Mouse (Mus musculus) intestine, embryonic 15.5 days (tissue): Measurements from ENCODE around the gene Gmpr. TPM values are rescaled to one million over a fixed set of nuclear protein-coding genes. Genes with fewer than 3 reads are reported as not detected.

Experiments used
- ATAC-seq: fragments of 200-750 bp; cut with Nextera tagmentation; 2 replicates; pipeline ENCODE4 v1.8.0; 2017; ENCODE audit warnings: moderate TSS enrichment, moderate library complexity
- H3K27ac ChIP-seq: fragments of 300-500 bp; sonication (generic); 2 replicates; pipeline ENCODE4 v1.5.1; 2015; ENCODE audit warnings: mild to moderate bottlenecking, inconsistent platforms
- H3K27me3 ChIP-seq: fragments of 300-500 bp; sonication (generic); replicated peaks from 2 replicates; pipeline ENCODE4 v1.6.1; 2015; ENCODE audit warnings: inconsistent platforms
- H3K36me3 ChIP-seq: fragments of 300-500 bp; sonication (generic); 2 replicates; pipeline ENCODE4 v1.6.1; 2015; ENCODE audit warnings: inconsistent platforms
- H3K4me1 ChIP-seq: fragments of 300-500 bp; sonication (generic); replicated peaks from 2 replicates; pipeline ENCODE4 v1.6.1; 2015; ENCODE audit warnings: inconsistent platforms
- H3K4me2 ChIP-seq: fragments of 300-500 bp; sonication (generic); replicated peaks from 2 replicates; pipeline ENCODE4 v1.6.1; 2015; ENCODE audit warnings: mild to moderate bottlenecking, inconsistent platforms
- H3K4me3 ChIP-seq: fragments of 300-500 bp; sonication (generic); replicated peaks from 2 replicates; pipeline ENCODE4 v1.5.1; 2015; ENCODE audit warnings: inconsistent platforms
- H3K9ac ChIP-seq: fragments of 300-500 bp; sonication (generic); 2 replicates; pipeline ENCODE4 v1.6.1; 2015; ENCODE audit warnings: inconsistent platforms
- H3K9me3 ChIP-seq: fragments of 300-500 bp; sonication (generic); 2 replicates; pipeline ENCODE4 v1.6.1; 2016; ENCODE audit warnings: inconsistent platforms
- WGBS: fragments of 180-500 bp; shearing (Covaris S2); methylation state at CpG from one replicate; pipeline ENCODE4 v1.1.7; 2015; 5-methylcytosine and 5-hydroxymethylcytosine counted together
- polyA plus RNA-seq: library from polyadenylated mRNA; unstranded; fragments of >200 nt; fragmentation: Nextera tagmentation; extraction: Ambion mirVana; gene quantifications from 2 replicates; pipeline ENCODE4 v1.2.1, GENCODE M21; 2015

Gmpr gene
- polyA plus RNA-seq, 1 experiment from 2014 or later: 26.9 TPM

DNA sequence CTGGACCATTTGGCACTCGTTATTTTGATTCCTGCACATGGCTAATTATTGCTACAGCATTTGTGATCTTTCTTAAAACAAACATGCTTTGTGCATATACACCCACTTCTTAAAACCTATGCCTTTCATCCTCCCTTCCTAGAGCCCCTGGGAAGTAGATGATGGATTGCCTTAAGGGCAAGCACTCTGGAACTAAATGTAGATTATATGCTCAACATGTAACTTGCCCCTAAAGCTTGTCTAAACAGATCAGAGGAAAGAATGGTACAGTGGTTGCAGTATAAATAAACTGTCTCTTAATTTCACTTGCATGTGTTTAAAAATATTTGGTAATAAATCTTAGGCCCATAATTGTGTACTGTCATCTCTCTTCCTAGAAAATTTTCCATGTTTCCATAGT, 86.7 kb downstream of the Gmpr start:
- H3K4me2 ChIP-seq: no peak overlapping the region
- H3K9me3 ChIP-seq: no peaks in the 10 kb centered on the region
- H3K4me3 ChIP-seq: no peak overlapping the region
- 0 out of 2 replicates have a peak, but pooled peaks cover 5% of the 10 kb centered on the region for H3K4me1 ChIP-seq
- no peak overlapping the region for H3K27ac ChIP-seq
- H3K9ac ChIP-seq: no peak overlapping the region
- H3K36me3 ChIP-seq: no peaks in the 10 kb centered on the region
- ATAC-seq: no peak
- no peaks in the 10 kb centered on the region for H3K27me3 ChIP-seq
- WGBS: 56% methylated on average over 1 of the region's 1 CpGs

DNA sequence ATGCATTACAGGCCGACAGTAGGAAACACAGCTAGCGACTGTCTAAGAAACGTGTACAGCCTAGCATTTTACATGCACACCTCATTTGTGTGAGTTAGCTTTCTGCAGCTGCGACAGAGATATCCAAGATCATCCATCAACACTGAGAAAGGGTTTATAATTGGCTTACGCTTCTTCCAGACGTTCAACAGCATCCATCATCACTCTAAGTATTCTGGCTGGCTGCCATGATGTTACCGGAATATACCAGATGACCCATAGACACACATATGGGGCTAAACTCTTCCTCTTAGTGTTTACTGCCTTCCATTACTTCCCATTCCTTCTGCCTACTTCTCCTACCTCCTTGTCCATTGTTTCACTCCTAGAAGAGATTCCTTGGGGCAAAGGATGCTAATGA, 88.2 kb downstream of the Gmpr start:
- Histone ChIP-seq H3K9ac (no peak overlapping the region), H3K4me3 (no peak overlapping the region), H3K36me3 (no peaks in the 10 kb centered on the region), H3K27ac (no peak overlapping the region), H3K9me3 (no peaks in the 10 kb centered on the region), H3K4me2 (no peak overlapping the region), H3K27me3 (no peaks in the 10 kb centered on the region), H3K4me1 (0 out of 2 replicates have a peak, but pooled peaks cover 5% of the 10 kb centered on the region)
- 33% methylated on average over 7 of the region's 7 CpGs for WGBS
- ATAC-seq: no peak

DNA sequence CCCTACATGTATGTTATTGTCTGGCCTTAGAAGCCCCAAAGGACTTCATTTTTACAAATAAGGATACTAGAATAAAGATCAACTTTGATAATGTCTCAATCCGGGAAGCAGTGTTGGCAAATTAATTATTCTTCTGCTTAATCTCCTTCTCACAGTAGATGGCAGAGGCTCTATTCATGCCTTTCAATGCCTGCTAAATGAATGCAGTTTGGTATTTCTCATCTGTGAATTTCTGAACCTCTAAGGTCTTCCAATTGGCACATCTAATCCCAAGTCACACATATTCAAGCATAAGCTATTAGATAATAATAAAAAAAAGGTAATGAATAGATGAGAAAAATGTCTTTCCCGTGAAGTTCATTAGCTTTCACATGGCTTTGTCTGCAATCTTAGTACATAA, 92.6 kb downstream of the Gmpr start:
- Histone ChIP-seq H3K4me2 (no peak overlapping the region), H3K27me3 (no peaks in the 10 kb centered on the region), H3K27ac (no peak overlapping the region), H3K4me1 (no peaks in the 10 kb centered on the region), H3K9ac (no peak overlapping the region), H3K9me3 (no peaks in the 10 kb centered on the region), H3K36me3 (no peaks in the 10 kb centered on the region), H3K4me3 (no peak overlapping the region)
- no peak for ATAC-seq
- 87% methylated on average over 2 of the region's 2 CpGs for WGBS

DNA sequence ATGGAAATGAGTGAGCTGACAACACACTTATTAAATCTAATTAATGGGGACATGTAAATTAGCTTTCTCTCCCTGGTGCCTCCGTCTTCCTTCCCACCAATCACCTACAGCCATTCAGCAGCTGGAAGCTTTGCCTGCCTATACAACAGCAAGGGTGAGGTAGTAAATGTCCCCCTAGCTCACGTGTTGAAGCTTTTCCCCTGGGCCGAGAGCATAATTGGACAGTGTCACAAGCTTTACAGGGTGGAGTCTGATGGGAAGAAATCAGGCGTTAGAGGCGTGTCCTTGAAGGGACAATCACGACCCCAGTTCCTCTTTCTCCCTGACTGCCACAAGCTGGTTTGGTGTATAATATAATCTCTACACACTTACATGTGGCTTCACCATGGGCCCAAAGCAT, 93.2 kb downstream of the Gmpr start:
- Histone ChIP-seq H3K9ac (no peak overlapping the region), H3K36me3 (no peaks in the 10 kb centered on the region), H3K27me3 (no peaks in the 10 kb centered on the region), H3K4me2 (no peak overlapping the region), H3K4me1 (no peaks in the 10 kb centered on the region), H3K9me3 (no peaks in the 10 kb centered on the region), H3K27ac (no peak overlapping the region), H3K4me3 (no peak overlapping the region)
- WGBS: 62% methylated on average over 6 of the region's 6 CpGs
- ATAC-seq: no peak

Other genes starting within 250 kb of the Gmpr start
- gene Mylip, start 117.7 kb upstream of the Gmpr start, polyA plus RNA-seq: 6.9 and 7.8 TPM in 2 replicates